Mouse (Mus musculus) right cerebral cortex, postnatal 25 days (tissue): Measurements from ENCODE around the gene Atg9a.
"Not testable (repeated sequence)": the region's sequence is repeated elsewhere in the genome, so short reads cannot be mapped to it uniquely, and the experiment has no call there.

Experiments
- DNase-seq: peaks from one replicate; pipeline ENCODE4 v3.0.0; 2022

The Atg9a gene

GRCm38 (mm10) chr1:75191622-75192402 lies at the start of gene Atg9a, which contains the start of gene Ankzf1:
Gene Atg9a, minus strand, starts transcription at chr1:75192196.
Gene Ankzf1, plus strand, starts transcription at chr1:75192151.
- DNase-seq = peak; percentile 95

GRCm38 (mm10) chr1:75239591-75239990 lies 47.6 kb upstream of the Atg9a start:
- DNase-seq = no peak

GRCm38 (mm10) chr1:75236117-75237050 lies 44.4 kb upstream of the Atg9a start, which contains the start of gene Dnajb2:
Gene Dnajb2, plus strand, starts transcription at chr1:75236406.
- DNase-seq = peak; percentile 87

GRCm38 (mm10) chr1:75234606-75235005 lies 42.6 kb upstream of the Atg9a start:
- DNase-seq = peak; percentile 72

- not testable (repeated sequence) for DNase-seq
Observed at GRCm38 (mm10) chr1:75232489-75232888, 40.5 kb upstream of the Atg9a start.

GRCm38 (mm10) chr1:75231664-75232152 lies 39.7 kb upstream of the Atg9a start, which contains the start of gene A630095N17Rik:
Gene A630095N17Rik, minus strand, starts transcription at chr1:75232102.
- DNase-seq = no peak

- DNase-seq = no peak
Observed at GRCm38 (mm10) chr1:75231224-75231623, 39.2 kb upstream of the Atg9a start.

GRCm38 (mm10) chr1:75230335-75230994 lies 38.5 kb upstream of the Atg9a start:
- DNase-seq = no peak

- no peak for DNase-seq
Observed at GRCm38 (mm10) chr1:75229158-75229557, 37.2 kb upstream of the Atg9a start.

GRCm38 (mm10) chr1:75227653-75228052 lies 35.7 kb upstream of the Atg9a start:
- DNase-seq = no peak

- no peak for DNase-seq
Observed at GRCm38 (mm10) chr1:75226138-75226537, 34.1 kb upstream of the Atg9a start.

GRCm38 (mm10) chr1:75225473-75225872 lies 33.5 kb upstream of the Atg9a start:
- no peak for DNase-seq

GRCm38 (mm10) chr1:75223532-75223931 lies 31.5 kb upstream of the Atg9a start:
- no peak for DNase-seq

- DNase-seq = no peak
Observed at GRCm38 (mm10) chr1:75222926-75223325, 30.9 kb upstream of the Atg9a start.

GRCm38 (mm10) chr1:75221538-75221937 lies 29.5 kb upstream of the Atg9a start:
- no peak for DNase-seq

GRCm38 (mm10) chr1:75219531-75219930 lies 27.5 kb upstream of the Atg9a start, which contains the start of gene Tuba4a:
Gene Tuba4a, minus strand, starts transcription at chr1:75219865.
- no peak for DNase-seq

GRCm38 (mm10) chr1:75219078-75219477 lies 27.1 kb upstream of the Atg9a start:
- peak; percentile 91 for DNase-seq

- DNase-seq = peak; percentile 81
Observed at GRCm38 (mm10) chr1:75218227-75219001, 26.4 kb upstream of the Atg9a start.

GRCm38 (mm10) chr1:75217893-75218226 lies 25.9 kb upstream of the Atg9a start:
- DNase-seq = no peak

GRCm38 (mm10) chr1:75216797-75217585 lies 25.0 kb upstream of the Atg9a start:
- DNase-seq = no peak

- no peak for DNase-seq
Observed at GRCm38 (mm10) chr1:75215785-75216184, 23.8 kb upstream of the Atg9a start.
